Mouse (Mus musculus): Measurements from ENCODE around the gene Itih5. TPM values are rescaled to one million over a fixed set of nuclear protein-coding genes. Genes with fewer than 3 reads are reported as not detected.

Gene Itih5
- total and polyA plus RNA-seq, 3 experiments = not detected

DNA sequence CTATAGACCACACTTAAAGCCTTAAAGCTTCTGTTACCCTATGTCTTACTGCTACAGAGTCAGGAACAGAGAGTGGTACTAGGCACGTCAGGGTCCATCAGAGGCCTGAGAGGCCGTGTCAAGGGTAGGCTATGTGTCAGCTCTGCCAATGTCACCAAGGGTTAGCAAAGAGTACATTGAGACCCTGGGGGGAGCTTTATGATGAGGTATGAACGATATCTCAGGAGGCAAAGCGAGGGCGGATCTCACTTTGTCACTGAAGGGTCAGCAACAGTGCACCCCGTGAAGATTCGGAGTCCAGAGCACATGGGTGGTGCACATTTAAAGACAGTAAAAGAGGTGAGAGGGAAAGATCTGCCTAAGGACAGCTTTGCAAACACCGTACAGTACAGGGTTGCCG lies 148.6 kb downstream of the Itih5 start:
- Histone ChIP-seq H3K36me3 (ENCODE audit: control insufficient read depth in 1 of 2, insufficient read depth in 2 of 2, low read length in 2 of 2) (no peaks in the 10 kb centered on the region), H3K9ac (ENCODE audit: control insufficient read depth, low read depth, low read length, poor library complexity, severe bottlenecking) (no peak overlapping the region), H3K27me3 (ENCODE audit: control insufficient read depth in 1 of 2, insufficient read depth in 2 of 2, low read length in 2 of 2) (no peaks in the 10 kb centered on the region), H3K4me3 (ENCODE audit: control insufficient read depth in 1 of 2, insufficient read depth in 1 of 2, low read depth in 2 of 2, low read length in 2 of 2) (no peak overlapping the region), H3K79me2 (ENCODE audit: control insufficient read depth, insufficient read depth, low read length, poor library complexity) (no peaks in the 10 kb centered on the region), H3K9me3 (replicated peaks; ENCODE audit: insufficient read depth, low read length) (no peaks in the 10 kb centered on the region), H3K4me1 (ENCODE audit: control insufficient read depth in 1 of 2, insufficient read depth in 2 of 2, low read length in 2 of 2) (no peaks in the 10 kb centered on the region), H3K27ac (ENCODE audit: control insufficient read depth, low read depth, low read length) (no peak overlapping the region)
- no peak for DNase-seq (ENCODE audit: low read depth, low spot score)
- TF ChIP-seq SMC3 (IDR thresholded peaks at IDR 0.05; ENCODE audit: low read depth, low read length) (no peak), ZKSCAN1 (IDR thresholded peaks at IDR 0.05; ENCODE audit: low read depth, low read length) (no peak), ZMIZ1 (IDR thresholded peaks at IDR 0.05; ENCODE audit: low read depth, low read length) (no peak), POLR2AphosphoS2 (IDR thresholded peaks at IDR 0.05; ENCODE audit: low read length) (no peak)

DNA sequence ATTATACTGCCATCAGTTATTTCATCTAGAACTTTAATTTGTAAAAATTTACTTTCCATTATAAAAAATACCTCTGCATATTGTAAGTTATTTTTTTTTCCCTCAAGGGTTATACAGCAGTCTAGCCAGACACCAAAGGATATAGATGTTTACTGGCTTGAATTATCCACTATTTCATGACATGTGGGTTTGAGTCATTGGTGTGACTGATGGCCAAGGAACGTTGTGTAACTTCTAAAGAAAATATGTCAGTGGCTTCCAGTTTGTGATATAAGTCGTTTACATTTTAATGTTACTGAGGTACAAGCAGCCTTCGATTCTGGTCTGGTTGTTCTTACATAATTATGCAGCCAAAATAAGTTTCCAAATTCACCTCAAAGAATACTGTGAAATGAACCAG lies 151.5 kb downstream of the Itih5 start:
- H3K4me3 ChIP-seq (ENCODE audit: control insufficient read depth in 1 of 2, insufficient read depth in 1 of 2, low read depth in 2 of 2, low read length in 2 of 2) = no peak overlapping the region
- TF ChIP-seq ELF1 (IDR thresholded peaks at IDR 0.05; ENCODE audit: low read depth, low read length) (no peak), BHLHE40 (IDR thresholded peaks at IDR 0.05; ENCODE audit: borderline replicate concordance, low read depth, low read length) (no peak), MAFK (IDR thresholded peaks at IDR 0.05; ENCODE audit: borderline replicate concordance, low read depth, low read length) (no peak), USF2 (IDR thresholded peaks at IDR 0.05; ENCODE audit: borderline replicate concordance in 1 of 2, insufficient read depth in 1 of 2, low read depth in 1 of 2, low read length in 2 of 2) (no peak), ZC3H11A (IDR thresholded peaks at IDR 0.05; ENCODE audit: low read depth, low read length) (no peak), ZMIZ1 (IDR thresholded peaks at IDR 0.05; ENCODE audit: low read depth, low read length) (no peak), MYB (IDR thresholded peaks at IDR 0.05; ENCODE audit: low read depth, low read length) (no peak)
- H3K27ac ChIP-seq (ENCODE audit: control insufficient read depth, low read depth, low read length) = no peak overlapping the region
- peaks cover 0 to 2% of the 10 kb centered on the region in 2 experiments; a peak in 1 of 4 replicates for H3K36me3 ChIP-seq (ENCODE audit: control insufficient read depth in 1 of 2, insufficient read depth in 2 of 2, low read length in 2 of 2)
- H3K9me3 ChIP-seq (replicated peaks; ENCODE audit: insufficient read depth, low read length) = no peaks in the 10 kb centered on the region
- no peak overlapping the region for H3K9ac ChIP-seq (ENCODE audit: control insufficient read depth, low read depth, low read length, poor library complexity, severe bottlenecking)
- DNase-seq (ENCODE audit: low read depth, low spot score) = no peak
- H3K79me2 ChIP-seq (ENCODE audit: control insufficient read depth, insufficient read depth, low read length, poor library complexity) = no peaks in the 10 kb centered on the region
- peaks cover 0 to 6% of the 10 kb centered on the region in 2 experiments; a peak in 1 of 4 replicates for H3K4me1 ChIP-seq (ENCODE audit: control insufficient read depth in 1 of 2, insufficient read depth in 2 of 2, low read length in 2 of 2)
- no peaks in the 10 kb centered on the region; a peak in 1 of 4 replicates for H3K27me3 ChIP-seq (ENCODE audit: control insufficient read depth in 1 of 2, insufficient read depth in 2 of 2, low read length in 2 of 2)

Other genes with a start within 250 kb of the Itih5 start
- gene Taf3, start 105.0 kb upstream of the Itih5 start, total RNA-seq (2012; rRNA removed) = 8.3 and 9.1 TPM in 2 replicates
- 10 to 100 TPM in 1 of 2 experiments, not detected in 1; 20.9 TPM for gene Taf3, start 105.0 kb upstream of the Itih5 start, polyA plus RNA-seq (2012; ENCODE audit: insufficient read depth in 1 of 2, insufficient read length in 2 of 2, low read depth in 1 of 2, low replicate concordance in 2 of 2, missing spikeins in 1 of 2)
- 414 and 425 TPM in 2 replicates for gene Atp5c1, start 73.1 kb upstream of the Itih5 start, total RNA-seq (2012; rRNA removed)
- 100 to 1,000 TPM; 280 to 381 TPM for gene Atp5c1, start 73.1 kb upstream of the Itih5 start, polyA plus RNA-seq (2012; ENCODE audit: insufficient read depth in 1 of 2, insufficient read length in 2 of 2, low read depth in 1 of 2, low replicate concordance in 2 of 2, missing spikeins in 1 of 2)
- 23.4 and 25.7 TPM in 2 replicates for gene Kin, start 73.0 kb upstream of the Itih5 start, total RNA-seq (2012; rRNA removed)
- 10 to 100 TPM in 1 of 2 experiments, not detected in 1; 33.5 TPM for gene Kin, start 73.0 kb upstream of the Itih5 start, polyA plus RNA-seq (2012; ENCODE audit: insufficient read depth in 1 of 2, insufficient read length in 2 of 2, low read depth in 1 of 2, low replicate concordance in 2 of 2, missing spikeins in 1 of 2)
- not detected in 2 replicates for gene Itih2, start 22.2 kb upstream of the Itih5 start, total RNA-seq (2012; rRNA removed)
- gene Itih2, start 22.2 kb upstream of the Itih5 start, polyA plus RNA-seq (2012; ENCODE audit: insufficient read depth in 1 of 2, insufficient read length in 2 of 2, low read depth in 1 of 2, low replicate concordance in 2 of 2, missing spikeins in 1 of 2) = not detected
- gene Sfmbt2, start 216.9 kb downstream of the Itih5 start, total RNA-seq (2012; rRNA removed) = not detected in 2 replicates
- gene Sfmbt2, start 216.9 kb downstream of the Itih5 start, polyA plus RNA-seq (2012; ENCODE audit: insufficient read depth in 1 of 2, insufficient read length in 2 of 2, low read depth in 1 of 2, low replicate concordance in 2 of 2, missing spikeins in 1 of 2) = not detected